Mouse (Mus musculus): ENCODE data around the gene C1qtnf6.

The C1qtnf6 gene

DNA sequence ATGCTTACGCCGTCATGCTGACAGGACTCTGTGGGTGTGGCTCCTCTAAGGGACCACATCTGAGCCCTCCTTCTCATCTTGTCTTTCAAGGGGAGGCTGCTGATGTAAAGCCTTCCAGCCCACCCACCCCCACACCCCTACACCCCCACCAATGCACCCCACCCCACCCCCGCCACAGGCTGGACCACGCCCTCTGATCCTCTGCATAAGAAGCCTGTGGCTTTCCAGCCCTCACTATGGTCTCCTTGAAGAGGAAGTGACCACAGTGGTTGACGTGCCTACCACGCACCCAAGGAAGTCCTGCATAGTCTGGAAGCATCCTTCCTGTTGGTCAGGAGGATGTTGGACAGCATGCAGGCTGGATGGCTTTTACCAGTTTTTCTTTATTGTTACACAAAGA is 15.5 kb downstream of the C1qtnf6 start:
- no peak for DNase-seq (ENCODE audit: low read depth, low spot score)

GRCm38 (mm10) chr15:78514393-78515146 is 16.6 kb downstream of the C1qtnf6 start:
- DNase-seq (ENCODE audit: low read depth, low spot score) = no peak

DNA sequence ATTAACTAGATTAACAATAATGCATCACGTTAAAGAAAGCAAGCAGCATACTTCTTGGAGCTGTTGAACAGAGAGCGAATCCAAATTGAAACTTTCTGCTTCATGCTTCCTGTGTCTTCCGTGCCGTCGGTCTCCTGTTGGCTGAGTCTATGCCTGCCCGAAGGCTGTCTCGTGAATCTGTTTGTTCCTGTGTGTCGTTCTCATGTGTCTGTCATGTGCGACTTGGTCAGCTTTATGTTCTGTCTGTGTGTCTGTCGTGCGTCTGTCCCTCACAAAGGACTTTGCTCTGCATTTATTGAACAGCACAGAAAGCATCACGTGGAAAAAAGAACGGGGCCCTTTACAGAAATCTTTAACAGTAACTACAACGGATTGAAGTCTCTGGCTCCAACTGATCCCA is 18.2 kb downstream of the C1qtnf6 start:
- DNase-seq (ENCODE audit: low read depth, low spot score) = no peak

GRCm38 (mm10) chr15:78511951-78512350 is 19.3 kb downstream of the C1qtnf6 start:
- DNase-seq (ENCODE audit: low read depth, low spot score) = no peak

DNA sequence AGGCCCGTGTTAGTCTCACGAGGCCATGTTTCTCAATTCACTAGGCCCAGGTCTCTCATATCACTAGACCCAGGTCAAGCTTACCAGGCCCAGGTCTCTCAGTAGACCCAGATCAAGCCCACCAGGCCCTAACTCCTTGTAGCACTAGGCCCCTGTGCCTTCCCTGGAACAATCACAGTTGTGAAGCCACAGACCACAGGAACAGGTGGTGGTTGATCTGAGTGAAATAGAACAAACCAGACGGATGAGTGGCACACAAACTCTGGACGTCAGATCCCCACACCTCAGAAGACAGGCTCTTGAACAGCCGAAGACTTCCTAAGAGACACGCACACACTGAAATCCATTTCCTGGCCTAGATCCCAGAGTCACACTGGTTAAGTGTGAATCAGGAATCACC is 20.5 kb downstream of the C1qtnf6 start:
- no peak for DNase-seq (ENCODE audit: low read depth, low spot score)

- DNase-seq (ENCODE audit: low read depth, low spot score) = no peak
Observed at GRCm38 (mm10) chr15:78510121-78510576, 21.1 kb downstream of the C1qtnf6 start.

GRCm38 (mm10) chr15:78509297-78509899 is 21.8 kb downstream of the C1qtnf6 start:
- no peak for DNase-seq (ENCODE audit: low read depth, low spot score)

GRCm38 (mm10) chr15:78508443-78508842 is 22.8 kb downstream of the C1qtnf6 start:
- DNase-seq (ENCODE audit: low read depth, low spot score) = no peak

DNA sequence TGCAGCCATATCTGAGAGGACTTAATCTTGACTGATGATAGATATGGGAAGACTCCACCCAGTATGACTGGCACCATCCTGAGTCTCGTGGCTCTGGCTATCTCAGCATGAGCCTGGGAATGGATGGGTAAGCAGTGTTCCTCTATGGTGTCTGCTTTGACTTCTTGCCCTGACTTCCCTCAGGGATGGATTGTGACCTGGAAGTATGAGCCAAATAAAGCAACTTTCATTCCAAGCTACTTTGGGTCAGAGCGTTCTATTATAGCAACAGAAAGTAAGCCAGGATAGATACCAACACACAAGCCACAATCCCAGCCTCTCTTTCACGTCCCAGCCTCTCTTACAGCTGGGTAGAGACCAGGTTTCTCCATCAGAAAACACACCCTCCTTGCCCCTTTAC is 25.7 kb downstream of the C1qtnf6 start:
- DNase-seq (ENCODE audit: low read depth, low spot score) = no peak

DNA sequence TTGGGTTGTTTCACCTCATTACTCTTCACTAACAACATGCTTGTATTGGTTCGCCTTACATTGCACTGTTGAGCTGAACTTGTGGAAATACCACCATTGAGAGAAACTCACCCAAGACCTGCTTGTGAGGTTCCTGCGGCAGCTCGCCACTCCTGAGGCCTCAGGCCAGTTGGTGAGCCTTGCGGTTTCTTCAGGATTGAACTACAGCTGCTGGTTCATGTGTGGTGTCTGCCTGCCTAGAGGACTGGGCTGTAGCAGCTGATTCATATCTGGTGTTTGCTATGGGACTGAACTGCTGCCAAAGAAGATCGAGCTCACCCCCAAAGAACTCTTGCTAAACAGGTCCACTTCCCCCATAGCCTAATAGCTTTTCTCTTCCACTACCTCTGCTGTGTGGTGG is 26.4 kb downstream of the C1qtnf6 start:
- DNase-seq (ENCODE audit: low read depth, low spot score) = no peak

GRCm38 (mm10) chr15:78504013-78504412 is 27.2 kb downstream of the C1qtnf6 start:
- DNase-seq (ENCODE audit: low read depth, low spot score) = no peak

DNA sequence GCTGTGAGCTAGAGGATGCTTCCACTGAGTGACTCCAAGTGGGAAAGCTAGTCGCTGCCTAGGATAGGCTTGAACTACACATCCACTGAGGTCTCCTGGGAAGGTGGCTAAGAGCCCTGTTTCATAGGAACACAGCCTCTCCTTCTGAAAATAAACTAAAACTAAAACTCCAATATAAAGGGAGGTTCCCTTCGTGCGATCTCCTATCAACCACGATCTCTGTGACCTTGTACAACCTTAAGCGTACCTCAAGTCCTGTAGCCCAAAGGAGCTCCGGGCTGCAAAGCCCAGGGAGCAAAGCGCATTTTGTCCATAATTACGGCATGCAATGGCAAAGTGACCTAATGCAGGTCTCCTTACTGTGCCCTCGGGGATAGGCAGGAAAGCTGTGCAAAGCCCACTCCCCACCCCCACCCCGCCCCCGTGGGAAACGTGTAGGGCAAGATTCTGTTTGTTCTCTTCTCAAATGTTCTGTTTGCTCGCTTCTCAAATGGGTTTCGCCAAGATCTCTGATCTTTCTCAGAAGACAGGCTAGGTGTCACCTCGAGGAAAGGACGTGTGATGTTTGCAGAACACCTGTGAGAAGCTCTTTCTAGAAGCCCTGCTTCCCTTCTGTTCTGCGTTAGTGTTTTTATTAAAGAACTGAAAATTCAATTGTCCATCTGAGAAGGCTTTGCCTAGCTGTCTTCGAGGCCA is 28.6 kb downstream of the C1qtnf6 start:
- no peak for DNase-seq (ENCODE audit: low read depth, low spot score)

DNA sequence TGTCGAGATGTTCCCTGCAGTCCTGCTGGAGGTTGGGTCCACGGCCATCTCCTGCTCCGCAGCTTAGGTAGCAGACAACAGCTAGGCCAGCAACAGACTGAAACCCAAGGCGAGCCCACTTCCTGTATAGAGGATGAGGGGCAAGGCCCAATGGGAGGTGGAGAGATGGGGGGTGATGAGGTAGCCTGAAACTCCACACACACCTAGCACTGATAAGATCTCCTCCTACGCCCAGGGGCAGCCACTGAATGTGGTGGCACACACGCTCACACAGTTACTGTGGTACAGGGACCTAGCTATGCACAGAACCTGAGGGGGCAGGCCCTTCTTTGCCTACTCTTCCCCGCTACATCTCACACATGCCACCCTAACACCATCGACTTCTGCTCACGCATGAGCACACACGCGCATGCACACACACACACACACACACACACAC is 36.2 kb downstream of the C1qtnf6 start, which contains the start of gene Il2rb:
Il2rb (minus strand) TSS at position 304 of the 439 bp plus-strand sequence.
- DNase-seq (ENCODE audit: low read depth, low spot score) = no peak

GRCm38 (mm10) chr15:78493401-78494010 is 37.7 kb downstream of the C1qtnf6 start:
- DNase-seq (ENCODE audit: low read depth, low spot score) = no peak

- no peak for DNase-seq (ENCODE audit: low read depth, low spot score)
Observed at GRCm38 (mm10) chr15:78491301-78491700, 39.9 kb downstream of the C1qtnf6 start.

DNA sequence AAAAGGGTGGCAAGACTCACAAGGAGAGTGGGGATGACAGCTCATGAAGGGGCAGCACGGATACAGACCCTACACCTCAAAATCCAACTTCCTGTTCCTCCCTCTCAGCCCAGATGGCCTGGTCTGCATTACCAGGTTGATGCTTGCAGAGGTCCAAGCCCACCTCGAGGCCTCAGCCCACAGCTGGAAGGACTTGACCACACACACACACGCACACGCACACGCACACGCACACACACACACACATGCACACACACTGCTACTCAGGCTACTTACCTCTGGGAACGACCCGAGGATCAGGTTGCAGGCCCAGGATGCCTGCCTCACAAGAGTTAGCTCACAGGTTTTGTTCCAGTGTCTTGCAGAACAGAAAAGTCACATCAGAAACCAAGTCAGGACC is 41.3 kb downstream of the C1qtnf6 start:
- no peak for DNase-seq (ENCODE audit: low read depth, low spot score)

DNA sequence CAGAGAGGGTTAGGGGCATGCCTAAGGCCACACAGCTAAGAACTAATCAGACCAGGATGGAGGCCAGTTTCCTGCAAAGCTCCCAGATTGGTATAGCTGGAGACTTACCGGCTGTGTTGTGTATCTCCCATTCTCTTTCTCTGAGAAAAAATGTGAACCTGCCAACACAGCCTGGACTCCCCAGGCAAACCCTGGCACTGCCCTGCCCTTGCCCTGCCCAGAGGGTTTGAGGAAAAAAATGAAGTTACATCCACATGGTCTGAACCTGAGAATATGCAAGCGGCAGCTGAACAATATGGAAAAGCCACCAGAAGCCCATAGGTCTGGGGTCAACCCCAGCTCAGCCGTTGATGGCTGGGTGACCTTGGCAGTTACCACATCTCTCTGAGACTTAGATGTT is 42.0 kb downstream of the C1qtnf6 start:
- no peak for DNase-seq (ENCODE audit: low read depth, low spot score)

GRCm38 (mm10) chr15:78487066-78487465 is 44.1 kb downstream of the C1qtnf6 start:
- DNase-seq (ENCODE audit: low read depth, low spot score) = no peak

- no peak for DNase-seq (ENCODE audit: low read depth, low spot score)
Observed at GRCm38 (mm10) chr15:78486564-78486963, 44.7 kb downstream of the C1qtnf6 start.

DNA sequence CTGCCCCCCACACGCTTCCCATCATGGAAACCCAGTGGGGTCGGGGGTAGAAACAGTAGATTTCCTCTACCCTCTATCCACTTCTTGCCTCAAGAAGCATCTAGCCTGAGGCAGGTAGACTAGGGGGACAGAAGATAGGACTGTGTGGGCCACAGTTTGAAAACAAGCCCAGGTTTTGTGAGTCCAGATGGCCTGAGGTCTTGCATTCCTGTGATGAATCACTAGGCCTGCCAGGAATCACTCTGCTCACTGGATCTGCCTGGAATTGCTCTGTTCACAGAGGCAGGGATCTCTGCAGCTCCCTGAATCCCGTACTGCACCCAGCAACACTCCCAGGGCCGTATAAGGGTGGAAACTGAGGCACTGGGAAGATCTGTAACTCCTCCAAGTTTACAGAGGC is 47.9 kb downstream of the C1qtnf6 start:
- DNase-seq (ENCODE audit: low read depth, low spot score) = no peak

GRCm38 (mm10) chr15:78482518-78482917 is 48.7 kb downstream of the C1qtnf6 start:
- no peak for DNase-seq (ENCODE audit: low read depth, low spot score)

- DNase-seq (ENCODE audit: low read depth, low spot score) = no peak
Observed at GRCm38 (mm10) chr15:78481448-78482000, 49.7 kb downstream of the C1qtnf6 start.

Data from WW6 (cell line).